Mouse (Mus musculus): ENCODE results near the gene Adprh.
"Not testable (repeated sequence)": the region's sequence is repeated elsewhere in the genome, so short reads cannot be mapped to it uniquely, and the experiment has no call there.

Adprh gene

GRCm38 (mm10) chr16:38452442-38453202 lies at the start of gene Adprh:
Gene Adprh, minus strand, starts transcription at chr16:38452703.
- DNase-seq = peak; percentile 99

GRCm38 (mm10) chr16:38496604-38497140 lies 44.2 kb upstream of the Adprh start:
- DNase-seq = no peak

- DNase-seq = no peak
These were observed 41.4 kb upstream of the Adprh start for GRCm38 (mm10) chr16:38493890-38494289.

- no peak for DNase-seq
These were observed 40.0 kb upstream of the Adprh start for GRCm38 (mm10) chr16:38492551-38492950.

DNA sequence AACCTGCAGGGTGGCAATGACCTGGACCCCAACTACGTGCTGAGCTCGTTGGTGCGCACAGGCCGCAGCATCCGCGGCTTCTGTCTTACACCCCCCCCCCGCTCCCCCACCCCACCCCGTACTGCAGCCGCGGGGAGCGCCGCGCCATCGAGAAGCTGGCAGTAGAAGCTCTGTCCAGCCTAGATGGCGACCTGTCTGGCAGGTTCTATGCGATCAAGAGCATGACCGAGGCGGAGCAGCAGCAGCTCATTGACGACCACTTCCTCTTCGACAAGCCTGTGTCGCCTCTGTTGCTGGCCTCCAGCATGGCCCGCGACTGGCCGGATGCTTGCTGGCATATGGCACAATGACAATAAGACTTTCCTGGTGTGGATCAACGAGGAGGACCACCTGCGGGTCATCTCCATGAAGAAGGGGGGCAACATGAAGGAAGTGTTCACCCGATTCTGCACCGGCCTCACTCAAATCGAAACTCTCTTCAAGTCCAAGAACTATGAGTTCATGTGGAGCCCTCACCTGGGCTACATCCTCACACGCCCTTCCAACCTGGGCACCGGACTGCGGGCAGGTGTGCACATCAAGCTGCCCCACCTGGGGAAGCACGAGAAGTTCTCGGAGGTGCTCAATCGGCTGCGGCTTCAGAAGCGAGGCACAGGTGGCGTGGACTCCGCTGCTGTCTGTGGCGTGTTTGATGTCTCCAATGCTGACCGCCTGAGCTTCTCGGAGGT lies 31.2 kb upstream of the Adprh start:
- peak; percentile 92 for DNase-seq

DNA sequence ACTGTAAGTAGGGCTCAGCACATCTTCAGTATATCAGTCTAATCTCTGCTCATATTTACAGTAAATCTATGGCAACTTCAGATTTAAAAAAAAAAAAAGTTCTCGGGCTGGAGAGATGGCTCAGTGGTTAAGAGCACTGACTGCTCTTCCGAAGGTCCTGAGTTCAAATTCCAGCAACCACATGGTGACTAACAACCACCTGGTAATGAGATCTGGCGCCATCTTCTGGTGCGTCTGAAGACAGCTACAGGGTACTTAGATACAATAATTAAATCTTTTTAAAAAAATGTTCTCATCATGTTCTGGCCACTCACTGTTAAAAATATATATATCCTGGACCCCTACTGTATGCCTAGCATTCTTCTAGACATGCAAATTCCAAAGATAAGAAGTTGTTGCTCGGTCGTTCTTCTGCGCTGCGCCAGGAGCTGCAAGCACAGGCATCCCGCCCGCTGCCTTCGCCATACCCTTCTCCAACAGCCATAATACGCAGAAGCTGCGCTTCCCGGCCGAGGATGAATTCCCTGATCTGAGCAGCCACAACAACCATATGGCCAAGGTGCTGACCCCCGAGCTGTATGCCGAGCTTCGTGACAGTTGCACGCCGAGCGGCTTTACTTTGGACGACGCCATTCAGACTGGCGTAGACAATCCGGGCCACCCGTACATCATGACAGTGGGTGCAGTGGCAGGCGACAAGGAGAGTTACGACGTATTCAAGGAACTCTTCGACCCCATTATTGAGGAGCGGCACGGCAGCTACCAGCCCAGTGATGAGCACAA lies 30.5 kb upstream of the Adprh start:
- DNase-seq = peak; percentile 91

DNA sequence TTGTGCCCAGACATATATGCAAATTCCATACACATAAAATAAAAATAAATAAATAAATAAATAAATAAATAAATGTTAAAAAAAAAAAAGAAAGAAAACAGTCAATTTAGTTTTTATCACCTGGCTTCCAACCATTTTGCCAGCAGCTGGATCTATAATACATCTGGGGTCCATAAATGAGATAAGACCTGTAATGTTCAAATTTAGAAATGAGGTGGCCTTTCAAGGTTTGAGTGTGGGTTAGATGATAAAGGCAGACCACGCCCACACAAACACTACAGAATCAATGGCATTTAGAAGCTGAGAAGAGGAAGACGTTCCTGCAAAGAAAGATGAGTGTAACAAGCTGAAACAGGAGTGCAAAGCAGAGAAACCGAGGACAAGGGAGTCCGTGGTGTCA lies 28.8 kb upstream of the Adprh start:
- DNase-seq = no peak

- peak; percentile 75 for DNase-seq
These were observed 25.8 kb upstream of the Adprh start for GRCm38 (mm10) chr16:38478296-38478695.

- not testable (repeated sequence) for DNase-seq
These were observed 24.7 kb upstream of the Adprh start for GRCm38 (mm10) chr16:38477241-38477608.

DNA sequence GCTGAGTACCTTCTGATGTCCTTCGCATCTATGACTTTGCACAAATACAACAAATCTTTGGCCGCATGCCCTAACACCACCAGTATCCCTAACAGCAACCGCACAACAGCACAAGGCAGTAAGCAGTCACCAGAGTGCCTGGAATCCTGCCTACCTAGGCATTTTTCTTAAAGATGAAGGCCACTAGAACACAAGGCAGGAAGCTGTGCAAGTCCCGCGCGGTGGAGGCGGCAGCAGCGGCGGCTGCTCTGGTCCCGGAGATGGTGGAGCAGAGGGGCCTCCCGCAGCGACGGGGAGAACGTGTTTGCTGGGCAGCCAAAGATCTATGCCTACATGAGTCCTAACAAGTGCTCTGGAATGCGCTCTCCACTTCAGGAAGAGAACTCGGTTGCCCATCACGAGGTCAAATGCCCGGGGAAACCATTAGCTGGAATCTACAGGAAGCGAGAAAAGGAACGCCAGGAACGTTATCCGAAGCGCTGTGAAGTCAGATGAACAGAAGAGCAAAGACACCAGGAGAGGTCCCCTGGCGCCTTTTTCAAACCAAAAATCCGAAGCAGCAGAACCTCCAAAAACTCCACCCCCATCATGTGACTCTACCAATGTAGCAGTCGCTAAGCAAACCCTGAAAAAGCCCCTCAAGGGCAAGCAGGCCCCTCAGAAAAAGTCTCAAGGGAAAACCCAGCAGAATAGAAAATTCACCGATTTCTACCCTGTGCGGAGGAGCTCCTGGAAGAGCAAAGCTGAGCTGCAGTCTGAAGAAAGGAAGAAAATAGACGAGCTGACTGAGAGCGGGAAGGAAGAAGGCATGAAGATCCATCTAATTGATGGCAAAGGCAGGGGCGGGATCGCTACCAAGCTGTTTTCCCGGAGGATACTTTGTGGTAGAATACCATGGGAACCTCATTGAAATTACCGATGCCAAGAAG lies 24.1 kb upstream of the Adprh start:
- DNase-seq = peak; percentile 95

DNA sequence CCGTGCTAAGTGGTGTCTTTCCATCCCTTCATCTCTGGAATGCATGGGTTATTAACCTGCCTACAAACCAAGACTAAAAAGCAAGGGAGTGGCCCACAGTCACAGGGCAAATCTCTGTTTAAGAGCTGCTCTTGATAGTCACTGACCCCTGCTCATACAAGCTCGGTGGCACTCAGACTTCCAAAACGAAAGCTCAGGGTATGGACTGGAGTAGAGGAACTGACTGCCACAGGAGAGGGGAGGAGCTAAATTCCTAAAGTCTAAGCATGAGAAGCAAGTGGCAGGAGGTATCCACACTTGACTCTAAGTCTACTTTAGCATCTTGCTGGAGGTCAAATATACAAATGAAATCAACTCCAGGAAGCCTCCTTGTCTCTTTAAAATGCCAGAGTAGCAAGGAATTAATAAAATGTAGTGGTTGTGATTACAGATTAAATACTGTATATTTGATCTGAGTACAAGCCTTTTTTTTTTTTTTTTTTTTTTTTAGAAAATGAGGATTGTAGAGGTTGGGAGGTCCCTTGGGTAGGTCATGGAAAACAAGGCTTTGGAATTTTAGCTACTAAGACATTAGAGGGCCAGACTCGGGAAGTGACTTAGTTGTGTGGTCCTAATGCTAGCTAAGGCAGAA lies 23.3 kb upstream of the Adprh start:
- peak; percentile 90 for DNase-seq

DNA sequence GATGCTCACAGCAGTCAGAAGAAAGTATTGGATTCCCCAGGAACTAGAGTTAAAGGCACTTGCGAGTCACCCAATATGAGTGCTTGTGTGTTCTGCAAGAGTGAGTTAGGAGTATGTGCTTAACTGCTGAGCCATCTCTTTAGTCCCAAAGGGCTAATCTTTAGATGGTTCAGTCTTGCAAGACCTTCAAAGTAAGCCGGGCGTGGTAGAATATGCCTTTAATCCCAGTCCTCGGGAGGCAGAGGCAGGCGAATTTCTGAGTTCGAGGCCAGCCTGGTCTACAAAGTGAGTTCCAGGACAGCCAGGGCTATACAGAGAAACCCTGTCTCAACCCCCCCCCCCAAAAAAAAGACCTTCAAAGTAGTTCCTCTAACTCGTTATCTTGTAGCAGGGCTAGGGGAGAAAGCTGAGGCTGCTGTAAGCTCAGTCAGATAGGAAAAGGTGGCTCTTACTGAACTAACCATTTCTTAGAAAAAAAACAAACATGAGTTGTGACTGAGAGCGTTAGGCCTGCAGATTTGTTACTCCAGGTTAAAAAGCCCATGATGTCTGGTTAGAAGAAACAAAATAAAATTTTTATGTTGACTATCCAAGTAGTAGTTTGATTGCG lies 22.3 kb upstream of the Adprh start:
- DNase-seq = no peak

GRCm38 (mm10) chr16:38473661-38474060 lies 21.2 kb upstream of the Adprh start:
- DNase-seq = no peak

DNA sequence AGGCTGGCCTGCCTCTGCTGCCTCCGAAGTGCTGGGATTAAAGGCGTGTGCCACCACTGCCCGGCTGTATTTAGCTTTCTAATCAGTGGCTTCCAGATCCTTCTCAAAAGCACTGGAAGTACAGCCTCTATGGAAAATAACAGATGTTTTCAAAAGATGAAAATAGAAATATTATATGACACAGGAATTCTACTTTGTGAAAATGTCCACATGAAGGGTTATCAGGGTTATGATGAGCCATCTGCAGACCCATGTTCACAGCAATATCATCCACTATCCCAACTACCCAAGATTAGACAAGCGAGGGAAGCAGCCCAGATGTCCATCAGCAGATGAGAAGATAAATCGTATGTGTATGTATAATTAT lies 20.0 kb upstream of the Adprh start:
- DNase-seq = no peak

- no peak for DNase-seq
These were observed 19.4 kb upstream of the Adprh start for GRCm38 (mm10) chr16:38471697-38472506.

DNA sequence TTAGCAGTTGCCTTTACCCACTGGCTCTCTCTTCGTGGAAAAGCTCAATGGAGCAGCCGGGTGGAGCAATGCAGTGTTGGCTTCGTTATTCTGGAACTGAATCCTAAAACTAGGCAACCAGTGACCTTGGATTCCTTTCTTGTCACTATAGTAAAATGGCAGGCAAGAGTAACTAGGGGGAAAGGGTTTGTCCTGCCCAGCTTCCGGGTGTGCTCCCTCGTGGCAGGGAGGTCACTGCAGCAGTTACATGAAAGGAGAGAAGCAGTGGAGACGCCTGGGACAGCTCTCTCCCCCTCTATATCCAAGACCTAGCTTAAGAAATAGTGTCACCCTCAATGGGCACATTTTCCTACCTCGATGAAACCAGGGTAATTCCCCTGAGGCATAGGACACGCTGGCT lies 16.9 kb upstream of the Adprh start:
- DNase-seq = no peak

- no peak for DNase-seq
These were observed 16.2 kb upstream of the Adprh start for GRCm38 (mm10) chr16:38468706-38469018.

- no peak for DNase-seq
These were observed 15.6 kb upstream of the Adprh start for GRCm38 (mm10) chr16:38467917-38468705.

GRCm38 (mm10) chr16:38467091-38467916 lies 14.8 kb upstream of the Adprh start:
- peak; percentile 85 for DNase-seq

Measured in heart, adult 11 months (tissue).